Mouse (Mus musculus): Measurements from ENCODE around the gene 1700030K09Rik. TPM values are rescaled to one million over a fixed set of nuclear protein-coding genes. Genes with fewer than 3 reads are reported as not detected.

1700030K09Rik gene
- polyA plus RNA-seq, 1 experiment from 2014 or later = 10.4 TPM

DNA sequence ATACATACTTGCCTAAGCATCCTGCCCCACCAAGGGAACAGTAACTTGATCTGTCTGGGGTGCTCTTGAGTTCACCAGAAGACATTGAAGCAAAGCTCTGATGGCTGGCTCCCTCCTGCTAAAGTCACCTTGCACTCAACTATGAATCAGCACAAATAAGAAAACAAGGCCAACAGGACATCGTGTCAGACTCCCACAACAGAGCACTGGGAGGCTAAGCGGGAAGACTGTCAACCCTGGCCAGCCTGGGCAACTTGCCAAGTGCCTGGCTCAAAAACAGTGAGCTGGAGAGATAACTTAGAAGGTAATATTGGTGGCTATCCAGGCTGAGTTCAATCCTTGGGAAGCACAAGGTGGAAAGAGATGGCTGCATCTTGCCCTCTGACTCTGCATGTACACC is 8.7 kb upstream of the 1700030K09Rik start:
- ATAC-seq (replicated peaks; ENCODE audit: low FRiP score, low read depth) = no peak
- 6% methylated on average over 2 of the region's 2 CpGs for WGBS
- DNase-seq (ENCODE audit: low spot score) = no peak
- H3K4me3 ChIP-seq (replicated peaks; ENCODE audit: low read depth, low read length) = no peak overlapping the region
- no peak overlapping the region for H3K9ac ChIP-seq (ENCODE audit: low read depth, low read length)
- no peak for TF ChIP-seq CTCF (IDR thresholded peaks at IDR 0.05; ENCODE audit: low read depth)
- no peaks in the 10 kb centered on the region for H3K9me3 ChIP-seq (replicated peaks; ENCODE audit: low read length)
- no peaks in the 10 kb centered on the region for H3K27me3 ChIP-seq (ENCODE audit: insufficient read depth, low read length)
- no peaks in the 10 kb centered on the region for H3K36me3 ChIP-seq (ENCODE audit: insufficient read depth, low read length)
- H3K27ac ChIP-seq = no peak overlapping the region
- no peaks in the 10 kb centered on the region for H3K4me1 ChIP-seq (replicated peaks; ENCODE audit: insufficient read depth, low read length)
- H3K4me2 ChIP-seq (ENCODE audit: low read length) = no peak overlapping the region

DNA sequence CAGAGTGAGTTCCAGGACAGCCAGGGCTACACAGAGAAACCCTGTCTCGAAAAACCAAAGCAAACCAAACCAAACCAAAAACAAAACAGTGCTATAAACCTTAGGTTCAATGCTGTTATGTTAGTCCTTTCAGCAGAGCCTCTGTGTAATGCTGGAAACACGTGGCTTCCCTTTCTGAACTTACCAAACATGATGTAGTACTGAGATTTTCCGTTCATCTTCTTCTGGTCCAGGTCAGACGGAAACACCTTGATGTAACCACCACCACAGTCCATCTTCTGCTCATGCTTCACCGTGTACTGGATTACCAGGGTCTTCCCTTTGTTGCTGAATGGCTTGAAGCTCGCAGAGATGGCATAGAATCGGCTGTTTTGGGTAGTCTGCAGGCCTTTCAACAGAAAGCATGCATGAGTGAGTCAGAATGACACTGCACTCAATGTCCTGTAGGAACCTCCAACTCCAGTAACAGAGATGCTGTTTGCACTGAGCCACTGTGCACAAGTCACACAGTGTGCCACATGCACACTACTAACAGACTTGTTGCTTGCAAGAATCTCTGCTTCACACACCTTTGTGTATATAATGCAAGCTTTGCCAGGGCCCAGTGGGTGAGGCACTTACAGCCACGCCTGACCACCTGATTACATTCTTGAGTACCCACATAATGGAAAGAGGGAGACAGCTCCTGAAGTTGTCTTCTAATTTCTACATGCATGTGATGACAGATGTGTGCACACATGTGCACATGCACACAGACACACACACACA is 5.2 kb upstream of the 1700030K09Rik start:
- no peak overlapping the region for H3K4me3 ChIP-seq (replicated peaks; ENCODE audit: low read depth, low read length)
- no peak overlapping the region for H3K4me2 ChIP-seq (ENCODE audit: low read length)
- no peak for TF ChIP-seq CTCF (IDR thresholded peaks at IDR 0.05; ENCODE audit: low read depth)
- DNase-seq (ENCODE audit: low spot score) = no peak
- no peaks in the 10 kb centered on the region for H3K9me3 ChIP-seq (replicated peaks; ENCODE audit: low read length)
- WGBS = 70% methylated on average over 8 of the region's 8 CpGs
- no peaks in the 10 kb centered on the region for H3K36me3 ChIP-seq (ENCODE audit: insufficient read depth, low read length)
- H3K9ac ChIP-seq (ENCODE audit: low read depth, low read length) = no peak overlapping the region
- ATAC-seq (replicated peaks; ENCODE audit: low FRiP score, low read depth) = no peak
- no peak overlapping the region for H3K27ac ChIP-seq
- 0 out of 2 replicates have a peak, but pooled peaks cover 4% of the 10 kb centered on the region for H3K4me1 ChIP-seq (replicated peaks; ENCODE audit: insufficient read depth, low read length)
- H3K27me3 ChIP-seq (ENCODE audit: insufficient read depth, low read length) = no peaks in the 10 kb centered on the region

- H3K27ac ChIP-seq = peak overlapping the region; percentile 54; the same call in 1 of the 2 replicates
- H3K27me3 ChIP-seq (ENCODE audit: insufficient read depth, low read length) = no peaks in the 10 kb centered on the region
- ATAC-seq (replicated peaks; ENCODE audit: low FRiP score, low read depth) (no peak), DNase-seq (ENCODE audit: low spot score) (no peak)
- peak overlapping the region; percentile 37 for H3K4me3 ChIP-seq (replicated peaks; ENCODE audit: low read depth, low read length)
- peak overlapping the region; percentile 69 for H3K9ac ChIP-seq (ENCODE audit: low read depth, low read length)
- H3K9me3 ChIP-seq (replicated peaks; ENCODE audit: low read length) = no peaks in the 10 kb centered on the region
- 0 out of 2 replicates have a peak, but pooled peaks cover 10% of the 10 kb centered on the region for H3K4me1 ChIP-seq (replicated peaks; ENCODE audit: insufficient read depth, low read length)
- peaks cover 2% of the 10 kb centered on the region; the same call in 1 of the 2 replicates for H3K36me3 ChIP-seq (ENCODE audit: insufficient read depth, low read length)
- 39% methylated on average over 6 of the region's 6 CpGs for WGBS
- peak overlapping the region; percentile 72 for H3K4me2 ChIP-seq (ENCODE audit: low read length)
- no peak for TF ChIP-seq CTCF (IDR thresholded peaks at IDR 0.05; ENCODE audit: low read depth)
Observed at GRCm38 (mm10) chr8:72443994-72444350, 292 bp downstream of the 1700030K09Rik start.

GRCm38 (mm10) chr8:72445071-72445470 is 1.4 kb downstream of the 1700030K09Rik start:
- H3K4me1 ChIP-seq (replicated peaks; ENCODE audit: insufficient read depth, low read length) = 0 out of 2 replicates have a peak, but pooled peaks cover 10% of the 10 kb centered on the region
- H3K9me3 ChIP-seq (replicated peaks; ENCODE audit: low read length) = no peaks in the 10 kb centered on the region
- H3K27ac ChIP-seq = no peak overlapping the region
- no peak overlapping the region for H3K4me3 ChIP-seq (replicated peaks; ENCODE audit: low read depth, low read length)
- H3K27me3 ChIP-seq (ENCODE audit: insufficient read depth, low read length) = no peaks in the 10 kb centered on the region
- H3K36me3 ChIP-seq (ENCODE audit: insufficient read depth, low read length) = peaks cover 13% of the 10 kb centered on the region
- H3K4me2 ChIP-seq (ENCODE audit: low read length) = no peak overlapping the region
- DNase-seq (ENCODE audit: low spot score) (no peak), ATAC-seq (replicated peaks; ENCODE audit: low FRiP score, low read depth) (no peak)
- no peak overlapping the region for H3K9ac ChIP-seq (ENCODE audit: low read depth, low read length)
- 76% methylated on average over 6 of the region's 6 CpGs for WGBS
- no peak for TF ChIP-seq CTCF (IDR thresholded peaks at IDR 0.05; ENCODE audit: low read depth)

GRCm38 (mm10) chr8:72451516-72451915 is 7.8 kb downstream of the 1700030K09Rik start:
- no peaks in the 10 kb centered on the region for H3K27me3 ChIP-seq (ENCODE audit: insufficient read depth, low read length)
- H3K9me3 ChIP-seq (replicated peaks; ENCODE audit: low read length) = no peaks in the 10 kb centered on the region
- no peak overlapping the region for H3K4me3 ChIP-seq (replicated peaks; ENCODE audit: low read depth, low read length)
- no peaks in the 10 kb centered on the region for H3K4me1 ChIP-seq (replicated peaks; ENCODE audit: insufficient read depth, low read length)
- H3K27ac ChIP-seq = no peak overlapping the region
- H3K36me3 ChIP-seq (ENCODE audit: insufficient read depth, low read length) = peaks cover 26% of the 10 kb centered on the region
- DNase-seq (ENCODE audit: low spot score) (no peak), ATAC-seq (replicated peaks; ENCODE audit: low FRiP score, low read depth) (no peak)
- H3K9ac ChIP-seq (ENCODE audit: low read depth, low read length) = no peak overlapping the region
- TF ChIP-seq CTCF (IDR thresholded peaks at IDR 0.05; ENCODE audit: low read depth) = no peak
- no peak overlapping the region for H3K4me2 ChIP-seq (ENCODE audit: low read length)
- 75% methylated on average over 8 of the region's 8 CpGs for WGBS

- no peak for TF ChIP-seq CTCF (IDR thresholded peaks at IDR 0.05; ENCODE audit: low read depth)
- no peak for DNase-seq (ENCODE audit: low spot score)
- Histone ChIP-seq H3K4me1 (replicated peaks; ENCODE audit: insufficient read depth, low read length) (no peaks in the 10 kb centered on the region), H3K27me3 (ENCODE audit: insufficient read depth, low read length) (no peaks in the 10 kb centered on the region), H3K9ac (ENCODE audit: low read depth, low read length) (no peak overlapping the region), H3K27ac (no peak overlapping the region), H3K36me3 (ENCODE audit: insufficient read depth, low read length) (peaks cover 25% of the 10 kb centered on the region), H3K4me3 (replicated peaks; ENCODE audit: low read depth, low read length) (no peak overlapping the region), H3K9me3 (replicated peaks; ENCODE audit: low read length) (no peaks in the 10 kb centered on the region), H3K4me2 (ENCODE audit: low read length) (no peak overlapping the region)
- no peak for ATAC-seq (replicated peaks; ENCODE audit: low FRiP score, low read depth)
- 94% methylated on average over 2 of the region's 2 CpGs for WGBS
Observed at GRCm38 (mm10) chr8:72453904-72454303, 10.2 kb downstream of the 1700030K09Rik start.
